ENCODE assay signal across 16 mouse cellular contexts in the genomic region with DNA sequence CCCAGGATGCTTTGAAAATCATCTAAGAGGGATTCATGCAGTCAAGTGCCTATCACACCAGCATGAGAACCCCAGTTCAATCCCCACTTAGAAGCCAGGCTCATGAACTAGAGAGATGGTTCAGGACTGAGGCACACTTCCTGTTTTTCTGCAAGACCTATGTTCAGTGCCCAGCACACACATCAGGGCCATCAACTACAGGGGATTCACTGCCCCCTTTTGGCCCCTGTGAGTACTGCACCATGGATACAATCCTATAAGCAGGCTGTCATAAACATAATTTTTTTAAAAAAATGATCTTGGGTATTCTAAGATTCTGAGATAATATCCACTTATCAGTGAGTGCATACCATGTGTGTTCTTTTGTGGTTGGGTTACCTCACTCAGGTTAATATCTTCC. TPM values are rescaled to one million over a fixed set of nuclear protein-coding genes. Genes with fewer than 3 reads are reported as not detected.
DNase-seq lines count a peak whose midpoint lies in the region; ATAC-seq and TF ChIP-seq lines count a peak whose summit lies in the region.
"Had no signal": no experiment of that assay in that cellular context is flagged by ENCODE, and none has a peak within 500 bp of the region (broad histone marks: within the 10 kb centered on the region; RNA-seq: fewer than 3 reads in every experiment).

No protein-coding gene starts in this region.

- TF ChIP-seq RAD21 in CH12.LX (IDR thresholded peaks at IDR 0.05; ENCODE audit: low read depth, low read length) = peak; percentile 56

- no peak for ATAC-seq in midbrain, postnatal 0 days (ENCODE audit: low FRiP score)
- ATAC-seq in hindbrain, embryonic 11.5 days (ENCODE audit: low FRiP score) = no peak
- no peak for ATAC-seq in forebrain, embryonic 12.5 days (ENCODE audit: low FRiP score)
- ATAC-seq: Patski had no signal

- no peaks in the 10 kb centered on the region for H3K27me3 ChIP-seq in midbrain, postnatal 0 days (ENCODE audit: insufficient read depth, low read length)
- peaks cover 50% of the 10 kb centered on the region for H3K27me3 ChIP-seq in midbrain, embryonic 10.5 days (ENCODE audit: low read depth, poor library complexity, severe bottlenecking)
- no peaks in the 10 kb centered on the region for H3K27me3 ChIP-seq in CH12.LX (replicated peaks)
- H3K27me3 ChIP-seq in splenic B cell, adult 2 months (ENCODE audit: control insufficient read depth, insufficient read depth, low read length, poor library complexity, severe bottlenecking) = no peaks in the 10 kb centered on the region; the same call in 1 of the 2 replicates
- H3K27me3 ChIP-seq in hindbrain, embryonic 11.5 days (ENCODE audit: control insufficient read depth, insufficient read depth, low read length) = no peaks in the 10 kb centered on the region
- peaks cover 10% of the 10 kb centered on the region for H3K27me3 ChIP-seq in forebrain, embryonic 12.5 days
- H3K27me3 ChIP-seq: hindbrain, embryonic 15.5 days; kidney, embryonic 15.5 days; limb, embryonic 15.5 days had no signal

- TF ChIP-seq POLR2A in CH12.LX (IDR thresholded peaks at IDR 0.05; ENCODE audit: low read depth, low read length) = no peak
- no peak for TF ChIP-seq POLR2A in bone marrow, adult 2 months (IDR thresholded peaks at IDR 0.05; ENCODE audit: borderline replicate concordance, control insufficient read depth, low read depth, low read length)

- TF ChIP-seq CTCF in midbrain, postnatal 0 days (IDR thresholded peaks at IDR 0.05) = 0 out of 2 replicates have a peak, but pooled peaks have one; percentile 4
- TF ChIP-seq CTCF in CH12.LX (conservative IDR thresholded peaks at IDR 0.05 in 1 of 2, IDR thresholded peaks at IDR 0.05 in 1 of 2; ENCODE audit: low read depth in 2 of 2, low read length in 2 of 2) = peak; percentile 42 to 62; a peak in 3 of 4 replicates
- peak; percentile 33; the same call in 1 of the 2 replicates for TF ChIP-seq CTCF in bone marrow, adult 2 months (IDR thresholded peaks at IDR 0.05; ENCODE audit: control insufficient read depth, insufficient read depth, low read length)

- no peaks in the 10 kb centered on the region for H3K36me3 ChIP-seq in midbrain, postnatal 0 days (ENCODE audit: insufficient read depth, low read length)
- H3K36me3 ChIP-seq in midbrain, embryonic 10.5 days = no peaks in the 10 kb centered on the region
- no peaks in the 10 kb centered on the region for H3K36me3 ChIP-seq in CH12.LX (replicated peaks in 1 of 2; ENCODE audit: control insufficient read depth in 1 of 2, insufficient read depth in 1 of 2, low read length in 1 of 2)
- no peaks in the 10 kb centered on the region for H3K36me3 ChIP-seq in splenic B cell, adult 2 months (ENCODE audit: control insufficient read depth, insufficient read depth, low read length, poor library complexity, severe bottlenecking)
- H3K36me3 ChIP-seq in hindbrain, embryonic 11.5 days (ENCODE audit: control insufficient read depth, insufficient read depth, low read length) = no peaks in the 10 kb centered on the region
- H3K36me3 ChIP-seq in forebrain, embryonic 12.5 days (replicated peaks) = no peaks in the 10 kb centered on the region
- H3K36me3 ChIP-seq: forebrain, embryonic 10.5 days; hindbrain, embryonic 15.5 days; kidney, embryonic 15.5 days; limb, embryonic 15.5 days had no signal

- no peak overlapping the region for H3K9ac ChIP-seq in midbrain, postnatal 0 days (replicated peaks; ENCODE audit: low read length, poor library complexity, severe bottlenecking)
- no peak overlapping the region for H3K9ac ChIP-seq in CH12.LX (ENCODE audit: insufficient read depth, low read depth)
- H3K9ac ChIP-seq in hindbrain, embryonic 11.5 days (ENCODE audit: low read depth, low read length) = no peak overlapping the region
- no peak overlapping the region for H3K9ac ChIP-seq in forebrain, embryonic 12.5 days
- H3K9ac ChIP-seq: hindbrain, embryonic 15.5 days; kidney, embryonic 15.5 days; limb, embryonic 15.5 days had no signal

- H3K79me2 ChIP-seq in CH12.LX (replicated peaks; ENCODE audit: control insufficient read depth, extremely low read depth, insufficient read depth, poor library complexity, severe bottlenecking) = no peaks in the 10 kb centered on the region

- DNase-seq in midbrain, postnatal 0 days (ENCODE audit: low spot score) = no peak
- DNase-seq in midbrain, embryonic 10.5 days (ENCODE audit: low spot score) = no peak
- peak; percentile 67 for DNase-seq in CH12.LX (ENCODE audit: extremely low read depth)
- DNase-seq in splenic B cell, adult 2 months (ENCODE audit: low read depth, low spot score) = peak; percentile 82
- DNase-seq in hindbrain, embryonic 11.5 days (ENCODE audit: low spot score) = no peak
- DNase-seq: adrenal gland, postnatal 36 days; cerebellum, adult 11-12 months had no signal

- H3K4me1 ChIP-seq in midbrain, postnatal 0 days (ENCODE audit: insufficient read depth, low read length) = no peaks in the 10 kb centered on the region
- peaks cover 2% of the 10 kb centered on the region for H3K4me1 ChIP-seq in midbrain, embryonic 10.5 days
- peaks cover 3 to 13% of the 10 kb centered on the region in 2 experiments; a peak in 2 of 4 replicates for H3K4me1 ChIP-seq in CH12.LX (ENCODE audit: control insufficient read depth in 1 of 2, insufficient read depth in 2 of 2)
- H3K4me1 ChIP-seq in bone marrow, adult 2 months (ENCODE audit: control insufficient read depth, insufficient read depth, low read length) = peaks cover 2% of the 10 kb centered on the region; the same call in 1 of the 2 replicates
- H3K4me1 ChIP-seq in hindbrain, embryonic 11.5 days (replicated peaks; ENCODE audit: control insufficient read depth, insufficient read depth, low read length) = no peaks in the 10 kb centered on the region
- H3K4me1 ChIP-seq in forebrain, embryonic 12.5 days = peaks cover 2% of the 10 kb centered on the region
- H3K4me1 ChIP-seq: hindbrain, embryonic 15.5 days; limb, embryonic 15.5 days had no signal

- dilution Hi-C loops in CH12.LX (cut with MboI; ENCODE audit: extremely low pct_ligation_motif_present, extremely low pct_unique_long_range_greater_than_20kb, low sequenced_read_pairs) = no loop called here

- no peak overlapping the region for H3K27ac ChIP-seq in midbrain, postnatal 0 days (ENCODE audit: low read depth, low read length)
- H3K27ac ChIP-seq in midbrain, embryonic 10.5 days (replicated peaks) = no peak overlapping the region
- no peak overlapping the region for H3K27ac ChIP-seq in CH12.LX (ENCODE audit: insufficient read depth, low read depth)
- H3K27ac ChIP-seq in bone marrow, adult 2 months (ENCODE audit: control insufficient read depth, insufficient read depth, low read depth, low read length, poor library complexity) = no peak overlapping the region
- no peak overlapping the region for H3K27ac ChIP-seq in hindbrain, embryonic 11.5 days (ENCODE audit: low read depth, low read length)
- no peak overlapping the region for H3K27ac ChIP-seq in forebrain, embryonic 12.5 days
- H3K27ac ChIP-seq: forebrain, embryonic 10.5 days; hindbrain, embryonic 15.5 days; kidney, embryonic 15.5 days; limb, embryonic 15.5 days had no signal

- no peaks in the 10 kb centered on the region for H3K9me3 ChIP-seq in midbrain, postnatal 0 days (ENCODE audit: low read length)
- no peaks in the 10 kb centered on the region for H3K9me3 ChIP-seq in midbrain, embryonic 10.5 days (replicated peaks)
- no peaks in the 10 kb centered on the region for H3K9me3 ChIP-seq in CH12.LX (replicated peaks; ENCODE audit: low read length)
- no peaks in the 10 kb centered on the region for H3K9me3 ChIP-seq in hindbrain, embryonic 11.5 days (ENCODE audit: control insufficient read depth, low read length)
- H3K9me3 ChIP-seq in forebrain, embryonic 12.5 days = no peaks in the 10 kb centered on the region
- H3K9me3 ChIP-seq: forebrain, embryonic 10.5 days; hindbrain, embryonic 15.5 days; kidney, embryonic 15.5 days; limb, embryonic 15.5 days had no signal

- no peak overlapping the region for H3K4me3 ChIP-seq in midbrain, postnatal 0 days (ENCODE audit: low read depth, low read length)
- no peak overlapping the region for H3K4me3 ChIP-seq in midbrain, embryonic 10.5 days
- H3K4me3 ChIP-seq in CH12.LX (replicated peaks in 1 of 3; ENCODE audit: low read depth in 2 of 3, low read length in 2 of 3, poor library complexity in 1 of 3) = no peak overlapping the region
- no peak overlapping the region for H3K4me3 ChIP-seq in bone marrow, adult 2 months (replicated peaks; ENCODE audit: control insufficient read depth, low read depth, low read length)
- H3K4me3 ChIP-seq in hindbrain, embryonic 11.5 days (ENCODE audit: low read depth, low read length) = no peak overlapping the region
- no peak overlapping the region for H3K4me3 ChIP-seq in forebrain, embryonic 12.5 days (replicated peaks)
- H3K4me3 ChIP-seq: forebrain, embryonic 10.5 days; hindbrain, embryonic 15.5 days; kidney, embryonic 15.5 days; limb, embryonic 15.5 days had no signal

- no peak overlapping the region for H3K4me2 ChIP-seq in midbrain, postnatal 0 days (ENCODE audit: low read depth, low read length, poor library complexity, severe bottlenecking)
- H3K4me2 ChIP-seq in CH12.LX (ENCODE audit: insufficient read depth, low read depth, poor library complexity, severe bottlenecking) = no peak overlapping the region
- no peak overlapping the region for H3K4me2 ChIP-seq in hindbrain, embryonic 11.5 days (replicated peaks; ENCODE audit: low read depth, low read length)
- H3K4me2 ChIP-seq in forebrain, embryonic 12.5 days = no peak overlapping the region
- H3K4me2 ChIP-seq: hindbrain, embryonic 15.5 days; kidney, embryonic 15.5 days; limb, embryonic 15.5 days had no signal

- no peak for TF ChIP-seq EP300 in CH12.LX (IDR thresholded peaks at IDR 0.05; ENCODE audit: low read length)

- in situ Hi-C loops in CH12.LX (cut with MboI; ENCODE audit: low pct_ligation_motif_present, low pct_unique_long_range_greater_than_20kb, low sequenced_read_pairs) = loop anchor here (25.0 kb wide), 1 partner anchor 384 kb away; no protein-coding TSS in a partner anchor

TF ChIP-seq in CH12.LX, 34 proteins besides CTCF, POLR2A, EP300 and RAD21 (continues in another document):
- TF ChIP-seq JUND (conservative IDR thresholded peaks at IDR 0.05; ENCODE audit: low read depth, low read length) (no peak), ZKSCAN1 (IDR thresholded peaks at IDR 0.05; ENCODE audit: borderline replicate concordance, low read depth, low read length) (no peak), SIN3A (IDR thresholded peaks at IDR 0.05; ENCODE audit: low read length) (no peak)

RNA-seq across cellular contexts. Expression of a gene that starts 26.1 kb away (rescaled TPM):
- total RNA-seq in midbrain, postnatal 0 days (2014; rRNA removed) = 2.0 and 20.4 TPM in 2 replicates
- polyA plus RNA-seq in midbrain, postnatal 0 days (2015; fragmentation: Nextera tagmentation; extraction: Ambion mirVana) = 14.5 and 17.4 TPM in 2 replicates
- polyA plus RNA-seq in midbrain, embryonic 10.5 days (2016; fragmentation: Nextera tagmentation; extraction: Ambion mirVana) = 1.4 and 1.7 TPM in 2 replicates
- total RNA-seq in CH12.LX (2012; rRNA removed) (0.34 TPM in 1 of 2 replicates, not detected in the other), CH12.LX (2014; rRNA removed) (not detected in 2 replicates)
- 0.49 TPM in 1 of 2 replicates, not detected in the other for polyA plus RNA-seq in CH12.LX (2012; ENCODE audit: insufficient read length, low read depth)
- polyA plus RNA-seq in bone marrow, adult 2 months (2011; ENCODE audit: insufficient read depth, insufficient read length, low replicate concordance, missing spikeins) = not detected in 2 replicates
- polyA plus RNA-seq in hindbrain, embryonic 11.5 days (2014; fragmentation: Nextera tagmentation; extraction: Ambion mirVana) = 19.1 and 22.2 TPM in 2 replicates
- polyA plus RNA-seq in forebrain, embryonic 12.5 days (2016; fragmentation: Nextera tagmentation; extraction: Ambion mirVana) = 4.6 and 9.8 TPM in 2 replicates
- total RNA-seq: adrenal gland, postnatal 36 days had no signal
- polyA plus RNA-seq: embryonic facial prominence, embryonic 11.5 days; heart, embryonic 14.5 days; limb, embryonic 15.5 days had no signal

Comparison
In these comparisons a context has a peak if more than half of its experiments do, and no peak if none do; other contexts are left out.
1. DNase-seq: peak in CH12.LX (single experiment) and splenic B cell, adult 2 months (single experiment); none in midbrain, postnatal 0 days (single experiment), midbrain, embryonic 10.5 days (single experiment) and hindbrain, embryonic 11.5 days (single experiment).
2. Peak in every context shown above with its lines, with median percentiles within 50 percentile points of each other: CTCF ChIP-seq.